Mouse (Mus musculus) heart, postnatal 36 days (tissue): ENCODE results near the gene Trpm8. TPM values are rescaled to one million over a fixed set of nuclear protein-coding genes. Genes with fewer than 3 reads are reported as not detected.

Experiments used
- DNase-seq, 2 experiments: peaks; one replicate each; pipeline ENCODE4 v3.0.0; 2021 to 2022
- intact Hi-C: fragments of 180-260 bp; cut with DNase I; formaldehyde crosslinking; loops from one replicate; pipeline ENCODE4 v1.15.1; 2025
- total RNA-seq, 2 experiments: library from RNA; stranded (reverse); gene quantifications; 2 replicates each; pipeline ENCODE4 v1.2.3; 2021

Gene Trpm8
- total RNA-seq, 2 experiments from 2014 or later = not detected

DNA sequence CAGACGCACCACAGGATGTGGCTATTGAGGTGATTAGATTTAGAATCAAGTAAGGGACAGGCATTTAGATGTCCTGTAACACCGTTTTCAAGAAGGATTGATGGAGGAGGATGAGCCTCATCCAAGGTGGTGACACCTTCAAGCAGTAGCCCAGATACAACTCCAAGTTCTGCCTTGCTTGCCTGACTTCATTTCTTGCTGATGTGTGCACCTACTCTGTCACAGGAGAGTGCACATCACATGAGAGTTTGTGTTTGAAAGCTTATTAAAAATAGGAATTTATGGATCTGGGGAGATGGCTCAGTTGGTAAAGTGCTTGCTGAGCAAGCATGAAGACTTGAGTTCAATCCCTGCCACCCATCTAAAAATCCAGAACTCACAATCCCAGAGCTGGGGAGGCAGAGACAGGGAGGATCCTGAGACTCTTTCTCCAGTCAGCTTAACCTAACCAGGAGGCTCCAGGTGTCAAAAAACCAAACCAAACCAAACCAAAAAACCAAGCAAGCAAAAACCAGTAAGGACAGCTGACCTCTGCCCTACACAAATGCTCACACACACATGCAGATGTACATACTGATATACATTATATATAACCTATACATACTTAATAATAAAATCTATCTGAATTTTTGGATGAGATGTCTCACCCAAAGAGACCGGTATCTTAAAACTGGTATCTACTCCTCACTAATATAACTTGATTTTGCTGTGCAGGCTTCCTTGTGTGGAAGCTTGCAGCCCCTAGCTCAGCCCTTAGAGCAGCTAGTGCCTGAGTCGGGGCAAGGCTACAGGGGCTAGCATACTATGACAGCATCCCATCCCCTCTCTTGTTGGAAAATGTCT, 21.4 kb downstream of the Trpm8 start:
- DNase-seq = no peak
- intact Hi-C loops = no loop called here

DNA sequence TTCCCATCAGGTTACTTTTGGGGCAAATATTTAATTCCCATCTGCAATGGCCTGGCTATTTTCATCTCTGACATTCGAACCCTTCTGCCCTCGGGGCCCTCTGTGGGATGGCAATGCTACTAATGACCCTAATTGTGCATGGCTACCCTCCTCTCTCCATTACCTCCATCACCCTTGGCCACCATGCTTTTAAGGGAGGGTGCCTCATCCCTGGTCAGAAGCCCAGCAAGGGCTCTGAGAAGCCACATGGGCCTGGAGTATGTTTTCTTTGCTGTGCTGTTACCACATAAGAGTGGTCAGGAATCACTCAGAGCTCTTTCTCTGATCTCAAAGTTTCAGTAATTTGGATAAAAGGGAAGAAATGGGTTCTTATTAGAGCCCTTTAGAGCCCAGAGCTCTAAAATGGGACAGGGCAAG, 22.1 kb downstream of the Trpm8 start:
- intact Hi-C loops = no loop called here
- no peak for DNase-seq

- intact Hi-C loops = no loop called here
- no peak for DNase-seq
Measured at GRCm38 (mm10) chr1:88300301-88301050, 23.0 kb downstream of the Trpm8 start.

- DNase-seq = no peak
- intact Hi-C loops = no loop called here
Measured at GRCm38 (mm10) chr1:88301121-88302014, 23.9 kb downstream of the Trpm8 start.

- DNase-seq = no peak
- intact Hi-C loops = no loop called here
Measured at GRCm38 (mm10) chr1:88302057-88302740, 24.7 kb downstream of the Trpm8 start.

GRCm38 (mm10) chr1:88303762-88304161, 26.3 kb downstream of the Trpm8 start:
- intact Hi-C loops = no loop called here

DNA sequence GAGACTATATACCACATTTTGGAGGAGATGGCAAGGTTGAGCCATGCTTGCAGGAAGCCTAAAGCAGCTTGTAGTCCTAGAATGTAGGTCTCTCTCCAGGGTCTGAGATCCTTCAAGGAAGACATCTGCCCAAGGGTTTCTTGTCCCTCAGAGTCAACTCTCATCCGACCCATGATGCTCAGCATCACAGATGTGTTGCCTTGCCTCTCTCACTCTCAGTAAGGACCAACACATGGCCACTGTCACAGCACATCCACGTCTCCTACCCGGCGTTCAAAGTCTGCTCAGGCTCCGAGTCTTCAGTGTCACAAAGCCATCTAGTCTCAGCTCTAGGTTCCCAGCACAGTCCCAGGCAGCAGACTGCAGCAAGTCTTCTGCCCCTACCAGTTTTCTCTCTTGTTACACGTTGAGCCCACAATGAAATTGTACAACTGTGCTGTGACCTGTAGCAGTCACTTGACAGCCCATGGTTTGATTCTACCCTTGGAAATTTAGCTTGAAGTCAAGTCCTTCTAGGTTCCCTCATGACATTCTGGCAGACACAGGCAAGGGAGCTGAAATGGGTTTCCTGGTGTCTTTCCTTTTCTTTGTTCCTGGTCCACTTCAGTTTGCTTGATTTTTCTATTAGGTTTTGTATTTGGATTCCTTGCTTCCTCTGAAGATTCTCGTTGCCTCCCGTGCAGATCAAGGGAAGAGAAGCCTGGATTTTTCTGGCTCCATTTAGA, 27.0 kb downstream of the Trpm8 start:
- DNase-seq = no peak
- intact Hi-C loops = no loop called here

More at GRCm38 (mm10) chr1:88303762-88304161, 26.3 kb downstream of the Trpm8 start:
- no peak for DNase-seq

- intact Hi-C loops = no loop called here
- DNase-seq = no peak
Measured at GRCm38 (mm10) chr1:88305018-88305795, 27.7 kb downstream of the Trpm8 start.

- no peak for DNase-seq
- intact Hi-C loops = no loop called here
Measured at GRCm38 (mm10) chr1:88306543-88306942, 29.1 kb downstream of the Trpm8 start.

DNA sequence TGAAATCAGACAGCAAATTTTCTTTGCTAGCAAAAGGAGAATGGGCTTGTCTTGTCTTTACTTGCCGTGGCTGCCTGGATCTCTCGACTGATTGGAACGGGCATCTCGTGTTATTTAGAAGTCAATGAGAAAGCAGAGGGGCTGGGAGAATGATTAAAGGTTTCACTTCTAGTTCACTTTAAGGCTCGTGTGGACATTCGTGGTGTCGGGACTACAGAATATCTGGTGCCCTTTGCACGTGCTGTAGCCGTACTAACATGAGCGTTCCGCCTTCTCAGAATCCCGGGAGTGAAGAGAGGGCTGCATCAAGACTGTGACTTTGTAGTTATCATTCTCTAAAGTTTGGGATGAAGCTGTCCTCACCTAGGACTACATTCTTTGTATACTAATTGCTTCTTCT, 29.7 kb downstream of the Trpm8 start:
- DNase-seq = no peak
- intact Hi-C loops = no loop called here

GRCm38 (mm10) chr1:88309020-88309419, 31.6 kb downstream of the Trpm8 start:
- DNase-seq = no peak
- intact Hi-C loops = no loop called here

DNA sequence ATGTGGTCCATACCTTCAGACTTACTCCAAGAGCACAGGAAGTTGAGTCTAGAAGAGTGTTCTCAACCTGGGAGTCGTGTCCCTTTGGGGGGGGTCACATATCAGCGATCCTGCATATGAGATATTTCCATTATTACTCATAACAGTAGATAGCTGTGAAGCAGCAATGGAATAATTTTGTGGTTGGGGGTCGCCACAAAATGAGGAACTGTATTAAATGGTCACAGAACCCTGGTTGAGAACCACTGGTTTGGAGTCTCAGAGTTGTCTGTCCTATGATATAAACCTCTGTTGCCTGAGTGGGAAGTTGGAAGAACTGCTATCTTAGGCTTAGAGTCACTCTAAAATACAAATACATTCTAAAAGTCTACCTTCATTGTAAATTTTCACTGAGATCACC, 32.4 kb downstream of the Trpm8 start:
- intact Hi-C loops = no loop called here
- no peak for DNase-seq

DNA sequence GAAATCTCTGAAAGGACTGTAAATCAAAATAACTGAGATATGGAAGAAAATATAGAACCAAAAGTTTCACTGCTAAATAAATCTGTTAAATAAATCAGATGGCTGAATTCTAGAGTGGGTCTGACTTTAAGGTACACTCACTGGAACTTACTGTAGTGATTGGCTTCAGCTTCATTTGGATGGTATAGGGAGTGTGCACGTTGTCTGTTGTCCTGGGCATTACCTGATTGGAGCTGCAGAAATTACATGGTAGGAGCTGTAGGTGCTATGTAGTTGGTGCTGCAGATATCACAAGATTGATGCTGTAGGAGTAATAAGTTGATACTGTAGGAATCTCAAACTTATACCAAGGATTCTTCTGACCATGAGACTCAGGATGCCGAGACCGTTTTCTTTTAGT, 32.9 kb downstream of the Trpm8 start:
- no peak for DNase-seq
- intact Hi-C loops = no loop called here

DNA sequence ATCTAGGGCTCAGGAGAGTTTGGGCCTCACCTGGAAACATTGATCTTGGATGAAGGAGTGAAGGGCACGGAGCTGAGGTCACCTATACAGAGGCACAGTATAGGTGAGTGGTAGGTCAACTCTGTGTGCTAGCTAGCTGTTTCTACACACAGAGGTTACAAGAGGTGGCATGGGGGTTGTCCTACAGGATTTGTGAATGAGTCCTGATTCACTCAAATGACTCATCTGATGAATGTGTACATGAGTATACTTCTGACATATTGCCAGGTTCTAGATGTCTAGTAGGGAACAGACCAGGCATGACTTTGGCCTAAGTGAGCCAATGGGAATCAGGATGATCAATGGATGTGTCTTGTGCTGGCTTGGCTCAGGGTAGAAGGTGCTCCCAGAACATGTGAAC, 39.8 kb downstream of the Trpm8 start:
- no peak for DNase-seq
- intact Hi-C loops = no loop called here

DNA sequence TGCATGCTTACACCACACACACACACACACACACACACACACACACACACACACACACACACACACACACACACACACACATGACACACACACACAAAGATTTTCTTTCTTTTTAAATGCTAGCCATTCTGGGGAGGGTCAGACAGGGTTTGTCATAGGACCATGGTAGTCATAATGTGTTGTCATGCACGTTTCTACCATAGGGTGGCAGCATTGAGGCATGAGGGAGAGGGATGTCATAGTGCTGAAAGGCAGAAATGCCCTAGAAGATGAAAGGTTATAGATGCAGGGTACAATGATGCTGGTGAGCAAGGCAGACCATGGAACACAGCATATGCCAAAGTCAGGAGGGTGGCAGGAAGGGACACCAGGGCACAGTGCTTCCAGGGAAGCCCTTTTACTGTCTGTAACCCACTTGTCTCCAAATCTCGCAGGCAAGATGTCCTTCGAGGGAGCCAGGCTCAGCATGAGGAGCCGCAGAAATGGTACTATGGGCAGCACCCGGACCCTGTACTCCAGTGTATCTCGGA, 41.1 kb downstream of the Trpm8 start:
- intact Hi-C loops = no loop called here
- DNase-seq = peak in 1 of 2 experiments; percentile 63

DNA sequence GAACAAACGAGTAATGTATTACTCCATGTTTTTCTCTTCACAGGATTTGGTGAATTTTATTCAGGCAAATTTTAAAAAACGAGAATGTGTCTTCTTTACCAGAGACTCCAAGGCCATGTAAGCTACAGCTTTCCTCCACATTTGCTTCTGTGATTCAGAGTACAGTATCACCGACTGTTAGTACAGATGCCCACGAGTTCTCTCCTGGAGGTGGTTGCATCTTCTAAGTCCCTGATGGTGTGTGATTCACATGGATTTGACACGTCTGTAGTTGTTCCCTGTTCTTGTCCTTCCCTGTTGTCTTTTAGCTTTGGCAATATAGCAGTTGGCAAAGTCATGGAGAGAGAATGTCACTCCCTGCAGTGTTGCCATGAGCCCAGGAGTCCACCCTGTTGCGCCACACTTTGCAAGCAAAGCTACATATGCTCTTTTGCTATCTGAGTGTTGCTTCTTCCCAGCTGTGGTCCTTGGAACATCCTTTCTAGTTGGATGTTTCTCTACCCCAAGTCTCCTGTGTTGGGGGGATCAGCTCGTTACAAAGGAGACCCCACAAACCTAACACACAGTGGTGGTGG, 43.4 kb downstream of the Trpm8 start:
- DNase-seq = no peak
- intact Hi-C loops = no loop called here

- no peak for DNase-seq
Measured at GRCm38 (mm10) chr1:88322146-88322545, 44.7 kb downstream of the Trpm8 start.

DNA sequence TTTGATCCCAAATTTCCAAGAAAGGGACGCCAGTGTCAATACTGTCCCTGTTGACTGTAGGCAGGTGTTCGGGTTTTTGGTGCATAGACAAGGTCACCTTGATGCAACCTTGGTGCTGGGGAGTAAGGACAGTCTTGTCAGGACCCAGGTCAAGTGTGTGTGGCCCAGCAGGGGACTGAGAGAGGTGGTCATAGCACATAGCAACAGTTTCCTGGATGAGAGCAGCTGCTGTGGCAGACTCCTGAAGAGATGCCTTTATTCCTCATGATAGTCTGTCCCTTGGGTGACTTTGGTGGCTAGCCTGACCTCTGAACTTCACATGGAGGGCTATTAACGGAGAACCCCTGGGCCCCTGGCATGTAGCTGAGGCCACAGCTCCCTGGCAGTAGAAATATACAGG, 45.6 kb downstream of the Trpm8 start:
- intact Hi-C loops = no loop called here
- no peak for DNase-seq

More at GRCm38 (mm10) chr1:88322146-88322545, 44.7 kb downstream of the Trpm8 start:
- intact Hi-C loops = no loop called here
